In the genomic region with DNA sequence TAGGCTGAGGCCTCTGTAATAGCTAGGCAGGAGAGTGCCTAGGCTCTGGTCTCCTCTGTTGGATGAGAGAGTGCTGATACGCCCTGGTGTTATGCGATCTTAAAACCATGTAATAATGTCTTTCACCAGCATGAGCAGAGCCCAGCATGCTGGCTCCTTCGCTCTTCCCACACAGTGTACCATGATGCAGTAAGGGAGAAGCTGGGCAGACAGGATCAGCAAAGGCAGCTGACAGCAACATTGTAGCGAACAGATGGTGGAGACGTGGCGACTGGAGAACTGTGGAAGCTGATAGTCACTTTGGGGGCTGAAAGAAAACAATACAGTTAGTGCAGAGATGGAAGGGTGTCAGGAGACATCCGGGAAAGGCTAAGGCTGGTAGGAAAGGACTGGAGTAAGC, we compare ENCODE assay signal across 11 mouse cellular contexts.
DNase-seq lines count a peak whose midpoint lies in the region; ATAC-seq and TF ChIP-seq lines count a peak whose summit lies in the region.
"Had no signal": no experiment of that assay in that cellular context is flagged by ENCODE, and none has a peak within 500 bp of the region (broad histone marks: within the 10 kb centered on the region; RNA-seq: fewer than 3 reads in every experiment).

No protein-coding gene starts in this region.

- H3K27ac ChIP-seq in forebrain, embryonic 15.5 days (replicated peaks): 0 out of 2 replicates have a peak overlapping the region, but pooled peaks have one; percentile 12
- H3K27ac ChIP-seq in forebrain, embryonic 11.5 days (ENCODE audit: low read depth, low read length): no peak overlapping the region
- H3K27ac ChIP-seq in hindbrain, embryonic 14.5 days: no peak overlapping the region
- 0 out of 2 replicates have a peak overlapping the region, but pooled peaks have one; percentile 49 for H3K27ac ChIP-seq in limb, embryonic 14.5 days (replicated peaks; ENCODE audit: low read depth, low read length)
- H3K27ac ChIP-seq: heart, embryonic 13.5 days had no signal

- no peak overlapping the region for H3K9ac ChIP-seq in forebrain, embryonic 15.5 days (replicated peaks)
- no peak overlapping the region for H3K9ac ChIP-seq in forebrain, embryonic 11.5 days (ENCODE audit: low read length)
- no peak overlapping the region for H3K9ac ChIP-seq in hindbrain, embryonic 14.5 days
- H3K9ac ChIP-seq in limb, embryonic 14.5 days (ENCODE audit: low read depth, low read length, severe bottlenecking): no peak overlapping the region
- H3K9ac ChIP-seq: heart, embryonic 13.5 days had no signal

- TF ChIP-seq POLR2A in limb, embryonic 14.5 days (IDR thresholded peaks at IDR 0.05; ENCODE audit: borderline replicate concordance, extremely low read depth, insufficient read depth, insufficient read length): no peak

- H3K4me3 ChIP-seq in forebrain, embryonic 15.5 days: no peak overlapping the region
- no peak overlapping the region for H3K4me3 ChIP-seq in forebrain, embryonic 11.5 days (ENCODE audit: low read depth, low read length)
- H3K4me3 ChIP-seq in hindbrain, embryonic 14.5 days (replicated peaks; ENCODE audit: low read length): no peak overlapping the region
- no peak overlapping the region for H3K4me3 ChIP-seq in limb, embryonic 14.5 days (replicated peaks; ENCODE audit: low read length)
- H3K4me3 ChIP-seq: heart, embryonic 13.5 days; megakaryocyte, embryonic 14.5 days had no signal

- ATAC-seq in forebrain, embryonic 15.5 days (replicated peaks): peak; percentile 69
- no peak for ATAC-seq in forebrain, embryonic 11.5 days (replicated peaks; ENCODE audit: low FRiP score)
- ATAC-seq in hindbrain, embryonic 14.5 days (ENCODE audit: low FRiP score): 0 out of 2 replicates have a peak, but pooled peaks have one; percentile 34
- ATAC-seq in limb, embryonic 14.5 days (ENCODE audit: low FRiP score, low read depth): peak; percentile 72
- ATAC-seq in erythroblast, adult 5-6 weeks (replicated peaks; ENCODE audit: low FRiP score, poor library complexity, severe bottlenecking): no peak

- H3K9me3 ChIP-seq in forebrain, embryonic 15.5 days: no peaks in the 10 kb centered on the region
- H3K9me3 ChIP-seq in forebrain, embryonic 11.5 days (ENCODE audit: control insufficient read depth, low read length): no peaks in the 10 kb centered on the region
- H3K9me3 ChIP-seq in hindbrain, embryonic 14.5 days (ENCODE audit: control insufficient read depth, low read length): no peaks in the 10 kb centered on the region
- no peaks in the 10 kb centered on the region for H3K9me3 ChIP-seq in limb, embryonic 14.5 days (ENCODE audit: control insufficient read depth, low read length)
- H3K9me3 ChIP-seq: heart, embryonic 13.5 days; megakaryocyte, embryonic 14.5 days had no signal

- H3K27me3 ChIP-seq in forebrain, embryonic 15.5 days: no peaks in the 10 kb centered on the region
- no peaks in the 10 kb centered on the region for H3K27me3 ChIP-seq in forebrain, embryonic 11.5 days (ENCODE audit: control insufficient read depth, insufficient read depth, low read length)
- H3K27me3 ChIP-seq in hindbrain, embryonic 14.5 days (ENCODE audit: control insufficient read depth, insufficient read depth, low read length): no peaks in the 10 kb centered on the region
- H3K27me3 ChIP-seq in limb, embryonic 14.5 days (ENCODE audit: control insufficient read depth, insufficient read depth, low read length): no peaks in the 10 kb centered on the region
- H3K27me3 ChIP-seq: heart, embryonic 13.5 days had no signal

- DNase-seq in forebrain, embryonic 11.5 days (ENCODE audit: low spot score): no peak
- DNase-seq in brain, adult 2 months (ENCODE audit: low read depth, low spot score): peak; percentile 91
- no peak for DNase-seq in hindbrain, embryonic 14.5 days (ENCODE audit: low spot score)
- peak; percentile 61 for DNase-seq in limb, embryonic 14.5 days (ENCODE audit: low spot score)
- no peak for DNase-seq in MN1 (ENCODE audit: low spot score)
- DNase-seq in retina, embryonic 14.5 days (ENCODE audit: low spot score): no peak
- DNase-seq: B cell, adult 2 months had no signal

- H3K36me3 ChIP-seq in forebrain, embryonic 15.5 days: no peaks in the 10 kb centered on the region
- H3K36me3 ChIP-seq in forebrain, embryonic 11.5 days (ENCODE audit: control insufficient read depth, insufficient read depth, low read length): no peaks in the 10 kb centered on the region
- no peaks in the 10 kb centered on the region for H3K36me3 ChIP-seq in hindbrain, embryonic 14.5 days (replicated peaks; ENCODE audit: control insufficient read depth, insufficient read depth)
- no peaks in the 10 kb centered on the region for H3K36me3 ChIP-seq in limb, embryonic 14.5 days (ENCODE audit: control insufficient read depth, insufficient read depth, low read length)
- H3K36me3 ChIP-seq: heart, embryonic 13.5 days had no signal

- H3K4me2 ChIP-seq in forebrain, embryonic 15.5 days (replicated peaks): no peak overlapping the region
- H3K4me2 ChIP-seq in forebrain, embryonic 11.5 days (ENCODE audit: low read depth, low read length, severe bottlenecking): no peak overlapping the region
- H3K4me2 ChIP-seq in hindbrain, embryonic 14.5 days (replicated peaks): no peak overlapping the region
- no peak overlapping the region for H3K4me2 ChIP-seq in limb, embryonic 14.5 days (replicated peaks; ENCODE audit: low read depth, low read length, severe bottlenecking)
- H3K4me2 ChIP-seq: heart, embryonic 13.5 days had no signal

- H3K4me1 ChIP-seq in forebrain, embryonic 15.5 days: peaks cover 17% of the 10 kb centered on the region
- H3K4me1 ChIP-seq in forebrain, embryonic 11.5 days (replicated peaks; ENCODE audit: control insufficient read depth, insufficient read depth, low read length): no peaks in the 10 kb centered on the region
- H3K4me1 ChIP-seq in hindbrain, embryonic 14.5 days (replicated peaks; ENCODE audit: control insufficient read depth, insufficient read depth, low read length): peaks cover 8% of the 10 kb centered on the region; the same call in 1 of the 2 replicates
- H3K4me1 ChIP-seq in limb, embryonic 14.5 days (ENCODE audit: control insufficient read depth, insufficient read depth, low read length): peaks cover 22% of the 10 kb centered on the region
- H3K4me1 ChIP-seq: megakaryocyte, embryonic 14.5 days had no signal

- WGBS in forebrain, embryonic 15.5 days: 62% methylated on average over 7 of the region's 7 CpGs
- WGBS in forebrain, embryonic 11.5 days: 77% methylated on average over 7 of the region's 7 CpGs
- WGBS in hindbrain, embryonic 14.5 days: 67% methylated on average over 7 of the region's 7 CpGs
- WGBS in limb, embryonic 14.5 days: 57% methylated on average over 7 of the region's 7 CpGs

Comparison
In these comparisons a context has a peak if more than half of its experiments do, and no peak if none do; other contexts are left out.
1. ATAC-seq: peak in forebrain, embryonic 15.5 days (single experiment), hindbrain, embryonic 14.5 days (single experiment) and limb, embryonic 14.5 days (single experiment); none in forebrain, embryonic 11.5 days (single experiment) and erythroblast, adult 5-6 weeks (single experiment).
2. H3K27ac ChIP-seq: peak in forebrain, embryonic 15.5 days (single experiment) and limb, embryonic 14.5 days (single experiment); none in forebrain, embryonic 11.5 days (single experiment) and hindbrain, embryonic 14.5 days (single experiment).
3. DNase-seq: peak in brain, adult 2 months (single experiment) and limb, embryonic 14.5 days (single experiment); none in forebrain, embryonic 11.5 days (single experiment), hindbrain, embryonic 14.5 days (single experiment), MN1 (single experiment) and retina, embryonic 14.5 days (single experiment).